Mouse (Mus musculus): ENCODE measurements around the gene Nup210l. TPM values are rescaled to one million over a fixed set of nuclear protein-coding genes. Genes with fewer than 3 reads are reported as not detected.
A peak's percentile ranks its signal among the peaks of the same experiment; 100 is the strongest.
"Not testable (repeated sequence)": the region's sequence is repeated elsewhere in the genome, so short reads cannot be mapped to it uniquely, and the experiment has no call there.

Nup210l gene
- total RNA-seq, 2 experiments from 2014 or later = 0.28 to 0.32 TPM

- DNase-seq (ENCODE audit: low spot score in 2 of 2) = peak; percentile 38 to 81
Observed at GRCm38 (mm10) chr3:90220088-90220487, 116.2 kb downstream of the Nup210l start.

- peak; percentile 30 to 36 for DNase-seq (ENCODE audit: low spot score in 2 of 2)
Observed at GRCm38 (mm10) chr3:90220531-90220951, 116.6 kb downstream of the Nup210l start.

GRCm38 (mm10) chr3:90221123-90221522 is 117.2 kb downstream of the Nup210l start:
- DNase-seq (ENCODE audit: low spot score in 2 of 2) = no peak

- DNase-seq (ENCODE audit: low spot score in 2 of 2) = no peak
Observed at GRCm38 (mm10) chr3:90222455-90222854, 118.5 kb downstream of the Nup210l start.

GRCm38 (mm10) chr3:90222941-90223340 is 119.0 kb downstream of the Nup210l start:
- no peak for DNase-seq (ENCODE audit: low spot score in 2 of 2)

GRCm38 (mm10) chr3:90224331-90224730 is 120.4 kb downstream of the Nup210l start:
- DNase-seq (ENCODE audit: low spot score in 2 of 2) = no peak

- no peak for DNase-seq (ENCODE audit: low spot score in 2 of 2)
Observed at GRCm38 (mm10) chr3:90231075-90231474, 127.1 kb downstream of the Nup210l start.

- DNase-seq (ENCODE audit: low spot score in 2 of 2) = peak; percentile 95 to 98
Observed at GRCm38 (mm10) chr3:90231507-90232333, 127.8 kb downstream of the Nup210l start, which contains the start of gene Jtb. Gene Jtb (plus strand): TSS chr3:90231597.

GRCm38 (mm10) chr3:90241251-90241650 is 137.3 kb downstream of the Nup210l start:
- DNase-seq (ENCODE audit: low spot score in 2 of 2) = no peak

GRCm38 (mm10) chr3:90241669-90242358 is 137.9 kb downstream of the Nup210l start:
- DNase-seq (ENCODE audit: low spot score in 2 of 2) = no peak

GRCm38 (mm10) chr3:90242984-90243775 is 139.2 kb downstream of the Nup210l start, which contains the start of gene Creb3l4:
Gene Creb3l4 (minus strand): TSS chr3:90243512.
- DNase-seq (ENCODE audit: low spot score in 2 of 2) = peak in 1 of 2 experiments; percentile 35

GRCm38 (mm10) chr3:90245406-90245805 is 141.5 kb downstream of the Nup210l start:
- no peak for DNase-seq (ENCODE audit: low spot score in 2 of 2)

- DNase-seq (ENCODE audit: low spot score in 2 of 2) = no peak
Observed at GRCm38 (mm10) chr3:90247630-90247959, 143.7 kb downstream of the Nup210l start.

- DNase-seq (ENCODE audit: low spot score in 2 of 2) = peak; percentile 88 to 96
Observed at GRCm38 (mm10) chr3:90247960-90248745, 144.2 kb downstream of the Nup210l start, which contains the start of gene Slc39a1. Gene Slc39a1 (plus strand): TSS chr3:90248172.

- DNase-seq (ENCODE audit: low spot score in 2 of 2) = no peak
Observed at GRCm38 (mm10) chr3:90248746-90249100, 144.8 kb downstream of the Nup210l start.

- DNase-seq (ENCODE audit: low spot score in 2 of 2) = no peak
Observed at GRCm38 (mm10) chr3:90250791-90251190, 146.9 kb downstream of the Nup210l start.

GRCm38 (mm10) chr3:90251731-90252226 is 147.8 kb downstream of the Nup210l start:
- not testable (repeated sequence) for DNase-seq (ENCODE audit: low spot score in 2 of 2)

GRCm38 (mm10) chr3:90252659-90253058 is 148.7 kb downstream of the Nup210l start:
- DNase-seq (ENCODE audit: low spot score in 2 of 2) = not testable (repeated sequence)

GRCm38 (mm10) chr3:90253174-90253573 is 149.2 kb downstream of the Nup210l start:
- not testable (repeated sequence) for DNase-seq (ENCODE audit: low spot score in 2 of 2)

GRCm38 (mm10) chr3:90253653-90254418 is 149.9 kb downstream of the Nup210l start, which contains the start of gene Crtc2:
Gene Crtc2 (plus strand): TSS chr3:90254163.
- peak; percentile 98 for DNase-seq (ENCODE audit: low spot score in 2 of 2)
